Mouse (Mus musculus) limb, embryonic 12.5 days (tissue): Measurements from ENCODE around the gene S100a4. TPM values are rescaled to one million over a fixed set of nuclear protein-coding genes. Genes with fewer than 3 reads are reported as not detected.

Experiments used
- ATAC-seq: fragments of 200-750 bp; cut with Nextera tagmentation; 2 replicates; pipeline ENCODE4 v1.8.0; 2017; ENCODE audit warnings: low read depth, moderate TSS enrichment; ENCODE audit not compliant: insufficient number of reproducible peaks, insufficient read depth, low FRiP score, low TSS enrichment
- H3K27ac ChIP-seq: fragments of 300-500 bp; sonication (generic); 2 replicates; pipeline ENCODE4 v1.5.1; 2016; ENCODE audit warnings: mild to moderate bottlenecking, moderate library complexity
- H3K27me3 ChIP-seq: fragments of 300-500 bp; sonication (generic); 2 replicates; pipeline ENCODE4 v1.6.1; 2016; ENCODE audit warnings: mild to moderate bottlenecking, moderate library complexity
- H3K36me3 ChIP-seq: fragments of 300-500 bp; sonication (generic); 2 replicates; pipeline ENCODE4 v1.6.1; 2016; ENCODE audit warnings: mild to moderate bottlenecking, moderate library complexity
- H3K4me1 ChIP-seq: fragments of 300-500 bp; sonication (generic); replicated peaks from 2 replicates; pipeline ENCODE4 v1.6.1; 2016
- H3K4me2 ChIP-seq: fragments of 300-500 bp; sonication (generic); 2 replicates; pipeline ENCODE4 v1.6.1; 2016; ENCODE audit warnings: mild to moderate bottlenecking, moderate library complexity
- H3K4me3 ChIP-seq: fragments of 300-500 bp; sonication (generic); replicated peaks from 2 replicates; pipeline ENCODE4 v1.5.1; 2016; ENCODE audit warnings: mild to moderate bottlenecking
- H3K9ac ChIP-seq: fragments of 300-500 bp; sonication (generic); replicated peaks from 2 replicates; pipeline ENCODE4 v1.6.1; 2016; ENCODE audit warnings: mild to moderate bottlenecking, moderate library complexity
- H3K9me3 ChIP-seq: fragments of 300-500 bp; sonication (generic); 2 replicates; pipeline ENCODE4 v1.6.1; 2016; ENCODE audit warnings: mild to moderate bottlenecking, moderate library complexity
- WGBS: fragments of 180-500 bp; shearing (Covaris S2); methylation state at CpG from one replicate; pipeline ENCODE4 v1.1.7; 2016; 5-methylcytosine and 5-hydroxymethylcytosine counted together
- polyA plus RNA-seq: library from polyadenylated mRNA; unstranded; fragments of >200 nt; fragmentation: Nextera tagmentation; extraction: Ambion mirVana; gene quantifications from 2 replicates; pipeline ENCODE4 v1.2.1, GENCODE M21; 2016

S100a4 gene
- polyA plus RNA-seq, 1 experiment from 2014 or later = 3.5 TPM

DNA sequence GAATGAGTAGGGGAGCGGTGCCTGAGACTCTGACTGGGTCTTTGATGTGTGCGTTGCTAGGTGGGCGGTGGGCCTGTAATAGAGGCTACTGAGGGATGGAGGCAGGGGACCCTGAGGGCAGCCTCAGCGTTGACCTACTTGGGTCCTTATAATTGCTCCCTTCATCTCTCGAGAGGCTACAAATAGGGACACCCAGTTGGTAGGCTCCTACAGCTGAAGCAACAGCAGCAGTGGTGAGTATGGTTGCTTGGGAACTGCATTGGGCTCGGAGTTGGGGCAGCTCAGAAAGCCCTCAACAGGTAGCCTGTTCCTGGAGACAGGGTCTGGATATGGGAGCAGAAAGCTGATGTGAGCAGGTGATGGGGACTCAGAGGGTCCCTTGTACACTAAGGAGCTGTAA lies 3.5 kb upstream of the S100a4 start:
- ATAC-seq = no peak
- H3K27ac ChIP-seq = no peak overlapping the region
- WGBS = 70% methylated on average over 6 of the region's 6 CpGs

GRCm38 (mm10) chr3:90600458-90601195 lies 2.9 kb upstream of the S100a4 start:
- no peak overlapping the region for H3K9ac ChIP-seq
- no peaks in the 10 kb centered on the region for H3K36me3 ChIP-seq
- H3K9me3 ChIP-seq = no peaks in the 10 kb centered on the region
- no peaks in the 10 kb centered on the region for H3K27me3 ChIP-seq
- H3K4me3 ChIP-seq = no peak overlapping the region
- ATAC-seq = no peak
- WGBS = 86% methylated on average over 8 of the region's 8 CpGs
- no peak overlapping the region for H3K4me2 ChIP-seq
- H3K4me1 ChIP-seq = peaks cover 27% of the 10 kb centered on the region
- H3K27ac ChIP-seq = no peak overlapping the region

More for the DNA sequence above, 3.5 kb upstream of the S100a4 start:
- Histone ChIP-seq H3K27me3 (no peaks in the 10 kb centered on the region), H3K4me2 (no peak overlapping the region), H3K36me3 (no peaks in the 10 kb centered on the region), H3K9ac (no peak overlapping the region), H3K4me3 (no peak overlapping the region), H3K4me1 (peaks cover 21% of the 10 kb centered on the region), H3K9me3 (no peaks in the 10 kb centered on the region)

DNA sequence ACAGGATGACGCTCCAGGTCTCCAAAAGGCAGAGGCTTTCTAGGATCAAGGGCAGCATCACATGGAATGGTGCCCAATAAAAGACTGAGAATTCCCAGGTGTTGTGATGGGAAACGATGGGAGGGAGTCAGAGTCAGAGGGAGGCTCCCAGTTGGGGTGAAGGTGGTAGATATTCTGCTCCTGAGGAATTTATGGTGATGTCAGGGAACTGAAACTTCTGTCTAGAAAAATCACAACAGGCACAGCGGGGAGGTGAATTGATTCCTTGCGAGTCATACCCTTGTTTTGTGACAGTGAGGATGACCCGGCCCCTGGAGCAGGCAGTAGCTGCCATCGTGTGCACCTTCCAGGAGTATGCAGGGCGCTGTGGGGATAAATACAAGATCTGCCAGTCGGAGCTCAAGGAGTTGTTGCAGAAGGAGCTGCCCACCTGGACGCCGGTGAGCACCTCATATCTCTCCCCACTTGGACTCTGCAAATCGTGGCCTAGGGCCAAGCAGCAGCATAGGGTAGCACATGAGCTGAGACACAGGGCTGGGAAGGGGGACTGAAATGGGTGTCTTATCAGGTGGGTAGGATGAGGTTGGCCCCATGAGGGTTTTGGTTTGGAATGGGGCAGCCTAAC lies 2.0 kb upstream of the S100a4 start, which contains the start of gene Gm42674:
Gene Gm42674 (plus strand): TSS at position 419 of the 625 bp plus-strand sequence.
- Histone ChIP-seq H3K4me2 (no peak within 1 kb of the TSS), H3K9me3 (no peaks in the 10 kb centered on the region), H3K9ac (no peak within 1 kb of the TSS), H3K4me3 (no peak within 1 kb of the TSS), H3K27ac (no peak within 1 kb of the TSS; the same call in 1 of the 2 replicates), H3K36me3 (no peaks in the 10 kb centered on the region), H3K27me3 (no peaks in the 10 kb centered on the region), H3K4me1 (peaks cover 34% of the 10 kb centered on the region)
- 79% methylated on average over 11 of the region's 11 CpGs for WGBS
- ATAC-seq = no peak

GRCm38 (mm10) chr3:90604416-90604815 lies 845 bp downstream of the S100a4 start:
- peak overlapping the region; percentile 90 for H3K27ac ChIP-seq
- ATAC-seq = peak; percentile 73; the same call in 1 of the 2 replicates
- 34% methylated on average over 4 of the region's 4 CpGs for WGBS
- no peak overlapping the region for H3K4me2 ChIP-seq
- no peak overlapping the region for H3K4me3 ChIP-seq
- no peaks in the 10 kb centered on the region for H3K9me3 ChIP-seq
- H3K36me3 ChIP-seq = no peaks in the 10 kb centered on the region
- H3K27me3 ChIP-seq = no peaks in the 10 kb centered on the region
- no peak overlapping the region for H3K9ac ChIP-seq
- peaks cover 34% of the 10 kb centered on the region for H3K4me1 ChIP-seq

- 87% methylated on average over 3 of the region's 3 CpGs for WGBS
- Histone ChIP-seq H3K27ac (peak overlapping the region; percentile 90), H3K9me3 (no peaks in the 10 kb centered on the region), H3K4me1 (peaks cover 34% of the 10 kb centered on the region), H3K9ac (no peak overlapping the region), H3K36me3 (no peaks in the 10 kb centered on the region), H3K4me3 (no peak overlapping the region), H3K27me3 (no peaks in the 10 kb centered on the region), H3K4me2 (no peak overlapping the region)
- ATAC-seq = no peak
Measured at GRCm38 (mm10) chr3:90605049-90605448, 1.5 kb downstream of the S100a4 start.

GRCm38 (mm10) chr3:90605736-90606135 lies 2.2 kb downstream of the S100a4 start:
- H3K4me2 ChIP-seq = no peak overlapping the region
- ATAC-seq = no peak
- no peak overlapping the region for H3K9ac ChIP-seq
- no peaks in the 10 kb centered on the region for H3K9me3 ChIP-seq
- 75% methylated on average over 2 of the region's 2 CpGs for WGBS
- peak overlapping the region; percentile 90 for H3K27ac ChIP-seq
- H3K4me1 ChIP-seq = peaks cover 39% of the 10 kb centered on the region
- H3K4me3 ChIP-seq = no peak overlapping the region
- no peaks in the 10 kb centered on the region for H3K36me3 ChIP-seq
- no peaks in the 10 kb centered on the region for H3K27me3 ChIP-seq

GRCm38 (mm10) chr3:90606185-90606584 lies 2.6 kb downstream of the S100a4 start:
- H3K27me3 ChIP-seq = no peaks in the 10 kb centered on the region
- no peak for ATAC-seq
- peak overlapping the region; percentile 90 for H3K27ac ChIP-seq
- no peak overlapping the region for H3K9ac ChIP-seq
- H3K4me1 ChIP-seq = peaks cover 40% of the 10 kb centered on the region
- no peaks in the 10 kb centered on the region for H3K9me3 ChIP-seq
- H3K4me3 ChIP-seq = no peak overlapping the region
- no peaks in the 10 kb centered on the region for H3K36me3 ChIP-seq
- WGBS = 57% methylated on average over 6 of the region's 6 CpGs
- no peak overlapping the region for H3K4me2 ChIP-seq

DNA sequence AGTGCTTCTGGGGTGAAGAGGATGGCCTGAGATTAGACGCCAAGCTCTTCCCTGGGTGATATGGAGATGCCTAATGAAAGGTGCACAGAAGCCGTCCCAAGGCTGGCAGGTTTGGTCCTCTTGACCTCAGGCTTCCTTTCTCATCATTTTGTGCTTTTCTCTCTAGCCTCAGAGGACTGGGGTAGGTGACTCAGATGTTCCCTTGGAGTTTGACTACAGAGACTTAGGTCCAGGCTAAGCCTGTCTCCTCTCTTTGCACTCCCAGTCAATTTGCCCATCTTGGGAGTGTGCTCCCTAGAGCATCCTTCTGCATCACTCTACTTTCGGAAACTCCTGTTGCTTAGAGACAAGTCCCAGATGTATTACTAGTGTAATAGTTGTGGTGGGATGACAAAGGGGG lies 3.8 kb downstream of the S100a4 start:
- no peaks in the 10 kb centered on the region for H3K27me3 ChIP-seq
- WGBS = 87% methylated on average over 3 of the region's 3 CpGs
- no peaks in the 10 kb centered on the region for H3K36me3 ChIP-seq
- no peak overlapping the region for H3K9ac ChIP-seq
- H3K4me3 ChIP-seq = no peak overlapping the region
- H3K4me1 ChIP-seq = peaks cover 40% of the 10 kb centered on the region
- no peak overlapping the region for H3K4me2 ChIP-seq
- no peak overlapping the region for H3K27ac ChIP-seq
- no peaks in the 10 kb centered on the region for H3K9me3 ChIP-seq
- no peak for ATAC-seq

GRCm38 (mm10) chr3:90608223-90608622 lies 4.7 kb downstream of the S100a4 start, which contains the start of gene S100a5:
Gene S100a5, plus strand, starts transcription at chr3:90608523.
- ATAC-seq = no peak
- Histone ChIP-seq H3K27ac (no peak within 1 kb of the TSS), H3K36me3 (no peaks in the 10 kb centered on the region), H3K4me2 (no peak within 1 kb of the TSS), H3K27me3 (no peaks in the 10 kb centered on the region), H3K9ac (no peak within 1 kb of the TSS), H3K4me3 (no peak within 1 kb of the TSS), H3K9me3 (no peaks in the 10 kb centered on the region), H3K4me1 (peaks cover 40% of the 10 kb centered on the region)
- 59% methylated on average over 3 of the region's 3 CpGs for WGBS

DNA sequence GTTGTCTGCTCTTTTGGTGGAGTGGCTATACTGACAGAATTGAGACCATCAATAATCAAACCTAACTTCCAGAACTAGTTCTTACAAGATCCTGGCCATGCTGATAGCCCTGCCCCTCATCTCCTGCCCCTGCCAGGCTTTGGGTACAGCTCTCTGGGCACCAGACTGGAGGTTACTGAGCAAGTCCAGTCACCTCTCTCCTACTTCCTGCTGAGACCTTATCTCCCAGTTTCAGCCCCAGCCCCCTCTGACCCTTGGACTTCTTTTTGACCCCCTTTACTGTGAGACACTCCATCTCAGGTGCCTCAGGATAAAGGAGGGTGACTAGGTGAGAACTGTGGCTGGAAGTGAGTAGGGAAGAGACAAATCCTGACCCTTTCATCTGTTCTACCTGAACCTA lies 5.5 kb downstream of the S100a4 start:
- H3K27ac ChIP-seq = no peak overlapping the region
- no peak overlapping the region for H3K4me2 ChIP-seq
- H3K9me3 ChIP-seq = no peaks in the 10 kb centered on the region
- H3K27me3 ChIP-seq = no peaks in the 10 kb centered on the region
- H3K4me1 ChIP-seq = peaks cover 36% of the 10 kb centered on the region
- H3K36me3 ChIP-seq = no peaks in the 10 kb centered on the region
- no peak overlapping the region for H3K9ac ChIP-seq
- ATAC-seq = no peak
- no peak overlapping the region for H3K4me3 ChIP-seq

DNA sequence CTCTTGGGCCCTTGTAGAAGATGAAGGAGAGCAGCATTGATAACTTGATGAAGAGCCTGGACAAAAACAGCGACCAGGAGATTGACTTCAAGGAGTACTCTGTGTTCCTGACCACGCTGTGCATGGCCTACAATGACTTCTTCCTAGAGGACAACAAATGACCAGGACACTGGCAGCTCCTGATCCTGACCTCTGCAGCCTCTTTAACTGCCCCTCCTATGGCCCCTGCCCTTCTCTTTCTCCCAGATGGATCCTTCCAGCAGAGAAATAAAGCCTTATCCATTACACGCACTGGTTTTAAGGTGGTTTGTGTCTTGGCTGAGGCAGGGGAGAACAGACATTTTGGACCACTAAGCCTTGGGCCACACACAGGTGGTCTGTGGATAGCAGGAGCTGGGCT lies 7.9 kb downstream of the S100a4 start:
- Histone ChIP-seq H3K36me3 (no peaks in the 10 kb centered on the region), H3K4me2 (no peak overlapping the region), H3K4me1 (peaks cover 17% of the 10 kb centered on the region), H3K9ac (no peak overlapping the region), H3K4me3 (no peak overlapping the region), H3K9me3 (no peaks in the 10 kb centered on the region), H3K27me3 (no peaks in the 10 kb centered on the region), H3K27ac (no peak overlapping the region)
- WGBS = 88% methylated on average over 3 of the region's 3 CpGs
- no peak for ATAC-seq
